Mouse (Mus musculus) lung, embryonic 16.5 days (tissue): Measurements from ENCODE around the gene Mfsd11. TPM values are rescaled to one million over a fixed set of nuclear protein-coding genes. Genes with fewer than 3 reads are reported as not detected.

Experiments used
- ATAC-seq: fragments of 200-750 bp; cut with Nextera tagmentation; 2 replicates; pipeline ENCODE4 v1.8.0; 2017; ENCODE audit warnings: low read depth, mild to moderate bottlenecking, moderate library complexity
- H3K27ac ChIP-seq: fragments of 300-500 bp; sonication (generic); 2 replicates; pipeline ENCODE4 v1.5.1; 2014; ENCODE audit warnings: mild to moderate bottlenecking, control low read depth, low read length
- H3K27me3 ChIP-seq: fragments of 300-500 bp; sonication (generic); 2 replicates; pipeline ENCODE4 v1.6.1; 2014; ENCODE audit warnings: low read depth, low read length, mixed read lengths; ENCODE audit not compliant: control insufficient read depth, insufficient read depth
- H3K36me3 ChIP-seq: fragments of 300-500 bp; sonication (generic); 2 replicates; pipeline ENCODE4 v1.6.1; 2014; ENCODE audit warnings: low read length; ENCODE audit not compliant: control insufficient read depth, insufficient read depth
- H3K4me1 ChIP-seq: fragments of 300-500 bp; sonication (generic); replicated peaks from 2 replicates; pipeline ENCODE4 v1.6.1; 2014; ENCODE audit warnings: low read length, mixed read lengths; ENCODE audit not compliant: control insufficient read depth, insufficient read depth
- H3K4me2 ChIP-seq: fragments of 300-500 bp; sonication (generic); 2 replicates; pipeline ENCODE4 v1.6.1; 2014; ENCODE audit warnings: low read depth, low read length, control low read depth
- H3K4me3 ChIP-seq: fragments of 300-500 bp; sonication (generic); 2 replicates; pipeline ENCODE4 v1.5.1; 2014; ENCODE audit warnings: mild to moderate bottlenecking, low read length, control low read depth
- H3K9ac ChIP-seq: fragments of 300-500 bp; sonication (generic); 2 replicates; pipeline ENCODE4 v1.6.1; 2014; ENCODE audit warnings: low read length, control low read depth
- H3K9me3 ChIP-seq: fragments of 300-500 bp; sonication (generic); 2 replicates; pipeline ENCODE4 v1.6.1; 2016; ENCODE audit warnings: low read length; ENCODE audit not compliant: control insufficient read depth
- WGBS: fragments of 180-500 bp; shearing (Covaris S2); extraction: QIAGEN DNeasy Blood & Tissue Kit; methylation state at CpG from one replicate; pipeline ENCODE4 v1.1.7; 2014; 5-methylcytosine and 5-hydroxymethylcytosine counted together
- polyA plus RNA-seq: library from polyadenylated mRNA; unstranded; fragments of >200 nt; fragmentation: Nextera tagmentation; extraction: Ambion mirVana; gene quantifications from 2 replicates; pipeline ENCODE4 v1.2.1, GENCODE M21; 2015

Mfsd11 gene
- polyA plus RNA-seq, 1 experiment from 2014 or later, result 36.6 TPM

GRCm38 (mm10) chr11:116914267-116914885, 62.1 kb downstream of the Mfsd11 start:
- no peaks in the 10 kb centered on the region for H3K36me3 ChIP-seq
- no peak for ATAC-seq
- H3K9me3 ChIP-seq, result no peaks in the 10 kb centered on the region
- H3K9ac ChIP-seq, result no peak overlapping the region
- peaks cover 32% of the 10 kb centered on the region for H3K27me3 ChIP-seq
- no peak overlapping the region for H3K4me2 ChIP-seq
- 68% methylated on average over 5 of the region's 5 CpGs for WGBS
- H3K4me3 ChIP-seq, result no peak overlapping the region
- no peak overlapping the region for H3K27ac ChIP-seq
- H3K4me1 ChIP-seq, result 0 out of 2 replicates have a peak, but pooled peaks cover 3% of the 10 kb centered on the region

GRCm38 (mm10) chr11:116915241-116915640, 63.0 kb downstream of the Mfsd11 start:
- Histone ChIP-seq H3K27me3 (peaks cover 41% of the 10 kb centered on the region), H3K36me3 (no peaks in the 10 kb centered on the region), H3K9me3 (no peaks in the 10 kb centered on the region), H3K4me1 (0 out of 2 replicates have a peak, but pooled peaks cover 3% of the 10 kb centered on the region), H3K4me2 (no peak overlapping the region), H3K27ac (no peak overlapping the region), H3K4me3 (no peak overlapping the region), H3K9ac (no peak overlapping the region)
- 73% methylated on average over 3 of the region's 3 CpGs for WGBS
- ATAC-seq, result no peak

GRCm38 (mm10) chr11:116917361-116917760, 65.1 kb downstream of the Mfsd11 start:
- no peak for ATAC-seq
- Histone ChIP-seq H3K9me3 (no peaks in the 10 kb centered on the region), H3K27ac (no peak overlapping the region), H3K36me3 (no peaks in the 10 kb centered on the region), H3K4me3 (no peak overlapping the region), H3K4me2 (no peak overlapping the region), H3K9ac (no peak overlapping the region), H3K4me1 (0 out of 2 replicates have a peak, but pooled peaks cover 3% of the 10 kb centered on the region), H3K27me3 (peaks cover 48% of the 10 kb centered on the region)
- 43% methylated on average over 7 of the region's 7 CpGs for WGBS

GRCm38 (mm10) chr11:116918323-116919185, 66.3 kb downstream of the Mfsd11 start, which contains the start of gene Mgat5b:
TSS of gene Mgat5b (plus strand) at chr11:116918863.
- ATAC-seq, result peak; percentile 90
- WGBS, result 1% methylated on average over 62 of the region's 90 CpGs
- Histone ChIP-seq H3K36me3 (no peaks in the 10 kb centered on the region), H3K9ac (peak within 1 kb of the TSS; percentile 60), H3K4me1 (0 out of 2 replicates have a peak, but pooled peaks cover 3% of the 10 kb centered on the region), H3K4me3 (peak within 1 kb of the TSS; percentile 60), H3K9me3 (no peaks in the 10 kb centered on the region), H3K4me2 (peak within 1 kb of the TSS; percentile 100), H3K27me3 (peaks cover 50% of the 10 kb centered on the region), H3K27ac (no peak within 1 kb of the TSS)

GRCm38 (mm10) chr11:116919186-116920020, 67.2 kb downstream of the Mfsd11 start:
- Histone ChIP-seq H3K9me3 (no peaks in the 10 kb centered on the region), H3K4me2 (peak overlapping the region; percentile 100), H3K9ac (peak overlapping the region; percentile 60), H3K36me3 (no peaks in the 10 kb centered on the region), H3K4me1 (0 out of 2 replicates have a peak, but pooled peaks cover 3% of the 10 kb centered on the region), H3K27ac (no peak overlapping the region), H3K4me3 (peak overlapping the region; percentile 60), H3K27me3 (peaks cover 50% of the 10 kb centered on the region)
- ATAC-seq, result peak; percentile 31
- WGBS, result 1% methylated on average over 52 of the region's 58 CpGs

- no peak overlapping the region for H3K4me3 ChIP-seq
- no peak overlapping the region for H3K4me2 ChIP-seq
- no peak overlapping the region for H3K9ac ChIP-seq
- WGBS, result 4% methylated on average over 6 of the region's 6 CpGs
- 0 out of 2 replicates have a peak, but pooled peaks cover 3% of the 10 kb centered on the region for H3K4me1 ChIP-seq
- ATAC-seq, result no peak
- H3K36me3 ChIP-seq, result no peaks in the 10 kb centered on the region
- no peak overlapping the region for H3K27ac ChIP-seq
- peaks cover 50% of the 10 kb centered on the region for H3K27me3 ChIP-seq
- H3K9me3 ChIP-seq, result no peaks in the 10 kb centered on the region
Measured at GRCm38 (mm10) chr11:116920746-116921145, 68.5 kb downstream of the Mfsd11 start.

GRCm38 (mm10) chr11:116922058-116922457, 69.8 kb downstream of the Mfsd11 start:
- Histone ChIP-seq H3K9ac (no peak overlapping the region), H3K9me3 (no peaks in the 10 kb centered on the region), H3K27me3 (peaks cover 41% of the 10 kb centered on the region), H3K36me3 (no peaks in the 10 kb centered on the region), H3K4me2 (no peak overlapping the region), H3K4me3 (no peak overlapping the region), H3K27ac (no peak overlapping the region), H3K4me1 (0 out of 2 replicates have a peak, but pooled peaks cover 3% of the 10 kb centered on the region)
- 34% methylated on average over 7 of the region's 7 CpGs for WGBS
- no peak for ATAC-seq
